Mouse (Mus musculus) heart, postnatal 0 days (tissue): ENCODE data around the gene Nat10. TPM values are rescaled to one million over a fixed set of nuclear protein-coding genes. Genes with fewer than 3 reads are reported as not detected.
A peak's percentile ranks its signal among the peaks of the same experiment; 100 is the strongest.

Source experiments
- ATAC-seq: fragments of 200-750 bp; cut with Nextera tagmentation; 2 replicates; pipeline ENCODE4 v1.8.0; 2017; ENCODE audit warnings: low read depth, moderate number of reproducible peaks, moderate library complexity; ENCODE audit not compliant: insufficient read depth
- DNase-seq: peaks from one replicate; pipeline ENCODE4 v3.0.0-alpha.2; 2016; ENCODE audit warnings: low spot score
- H3K27ac ChIP-seq: fragments of 300-500 bp; sonication (generic); 2 replicates; pipeline ENCODE4 v1.5.1; 2014; ENCODE audit warnings: low read depth, mild to moderate bottlenecking
- H3K27me3 ChIP-seq: fragments of 300-500 bp; sonication (generic); 2 replicates; pipeline ENCODE4 v1.6.1; 2014; ENCODE audit warnings: low read length, mixed read lengths; ENCODE audit not compliant: control insufficient read depth, insufficient read depth
- H3K36me3 ChIP-seq: fragments of 300-500 bp; sonication (generic); replicated peaks from 2 replicates; pipeline ENCODE4 v1.6.1; 2014; ENCODE audit warnings: low read length, mixed read lengths; ENCODE audit not compliant: control insufficient read depth, insufficient read depth
- H3K4me1 ChIP-seq: fragments of 300-500 bp; sonication (generic); 2 replicates; pipeline ENCODE4 v1.6.1; 2014; ENCODE audit warnings: antibody characterized with exemption; ENCODE audit not compliant: control insufficient read depth, insufficient read depth
- H3K4me2 ChIP-seq: fragments of 300-500 bp; sonication (generic); 2 replicates; pipeline ENCODE4 v1.6.1; 2014; ENCODE audit warnings: low read depth, mild to moderate bottlenecking, low read length, moderate library complexity
- H3K4me3 ChIP-seq: fragments of 300-500 bp; sonication (generic); 2 replicates; pipeline ENCODE4 v1.5.1; 2014; ENCODE audit warnings: low read depth, low read length
- H3K9ac ChIP-seq: fragments of 300-500 bp; sonication (generic); replicated peaks from 2 replicates; pipeline ENCODE4 v1.6.1; 2014; ENCODE audit warnings: low read depth, low read length, mixed read lengths
- H3K9me3 ChIP-seq: fragments of 300-500 bp; sonication (generic); replicated peaks from 2 replicates; pipeline ENCODE4 v1.6.1; 2016; ENCODE audit warnings: low read length; ENCODE audit not compliant: control insufficient read depth
- CTCF ChIP-seq: IDR thresholded peaks from 2 replicates; pipeline ENCODE4 v1.5.1; 2016; ENCODE audit warnings: antibody characterized with exemption, control low read depth, low read depth
- EP300 ChIP-seq: IDR thresholded peaks from 2 replicates; pipeline ENCODE4 v1.6.1; 2016; ENCODE audit warnings: antibody characterized with exemption, low read depth
- WGBS: fragments of 180-500 bp; shearing (Covaris S2); extraction: QIAGEN DNeasy Blood & Tissue Kit; methylation state at CpG from one replicate; pipeline ENCODE4 v1.1.7; 2014; 5-methylcytosine and 5-hydroxymethylcytosine counted together
- polyA plus RNA-seq: library from polyadenylated mRNA; unstranded; fragments of >200 nt; fragmentation: Nextera tagmentation; extraction: Ambion mirVana; gene quantifications from 2 replicates; pipeline ENCODE4 v1.2.1, GENCODE M21; 2015
- total RNA-seq: library from RNA; depleted of rRNA; stranded (reverse); fragments of >200 nt; gene quantifications from 2 replicates; pipeline ENCODE4 v1.2.3, GENCODE M21; 2014; ENCODE audit warnings: low replicate concordance

Nat10 gene
- total and polyA plus RNA-seq, 2 experiments from 2014 or later: 7.8 to 25.6 TPM

DNA sequence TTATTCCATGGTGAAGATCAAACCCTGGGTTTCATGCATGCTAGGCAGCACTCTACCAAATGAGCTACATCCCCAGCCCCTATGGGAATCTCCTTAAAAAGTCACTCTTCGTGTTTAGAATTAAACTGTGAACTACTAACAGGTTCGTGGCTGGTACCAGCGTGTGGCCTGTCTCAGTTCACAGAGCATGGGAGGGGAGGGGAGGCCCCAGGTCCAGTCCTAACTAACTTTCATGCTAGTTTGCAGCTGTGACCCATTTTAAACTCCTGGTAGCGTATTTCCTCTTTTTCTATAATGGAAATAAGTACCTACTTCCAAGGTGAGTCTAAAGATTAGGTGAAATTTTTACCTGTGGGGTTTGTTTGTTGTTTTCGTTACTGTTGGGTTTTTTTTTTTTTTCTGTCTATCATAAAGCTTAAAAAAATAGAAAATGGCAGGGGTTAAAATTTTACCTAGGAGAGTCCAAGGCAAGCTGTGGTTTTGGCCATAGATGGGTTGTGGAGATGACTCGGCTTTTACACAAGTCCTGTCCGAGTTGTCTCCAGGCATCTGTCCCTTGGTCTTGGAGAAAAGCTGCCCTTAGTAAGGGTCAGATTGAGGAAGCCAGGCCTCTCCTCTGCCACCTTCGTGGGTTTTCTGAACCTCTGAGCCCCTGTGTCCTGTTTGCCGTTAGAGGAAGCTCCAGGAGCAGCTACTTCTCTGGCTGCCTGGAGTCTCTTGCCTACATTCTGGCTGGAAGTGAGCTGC, 80.5 kb downstream of the Nat10 start:
- peak overlapping the region; percentile 63; the same call in 1 of the 2 replicates for H3K27ac ChIP-seq
- no peak overlapping the region for H3K9ac ChIP-seq
- no peaks in the 10 kb centered on the region; the same call in 1 of the 2 replicates for H3K36me3 ChIP-seq
- no peaks in the 10 kb centered on the region for H3K9me3 ChIP-seq
- ATAC-seq: no peak
- no peaks in the 10 kb centered on the region for H3K27me3 ChIP-seq
- no peak overlapping the region for H3K4me2 ChIP-seq
- TF ChIP-seq EP300: no peak
- no peak for TF ChIP-seq CTCF
- peaks cover 11% of the 10 kb centered on the region for H3K4me1 ChIP-seq
- 81% methylated on average over 9 of the region's 9 CpGs for WGBS
- no peak overlapping the region for H3K4me3 ChIP-seq
- DNase-seq: no peak

GRCm38 (mm10) chr2:103678433-103678832, 82.6 kb downstream of the Nat10 start:
- no peaks in the 10 kb centered on the region for H3K27me3 ChIP-seq
- TF ChIP-seq EP300: no peak
- no peak for TF ChIP-seq CTCF
- no peaks in the 10 kb centered on the region; the same call in 1 of the 2 replicates for H3K36me3 ChIP-seq
- DNase-seq: no peak
- H3K27ac ChIP-seq: no peak overlapping the region
- no peaks in the 10 kb centered on the region for H3K9me3 ChIP-seq
- H3K9ac ChIP-seq: no peak overlapping the region
- WGBS: 90% methylated on average over 6 of the region's 6 CpGs
- no peak overlapping the region for H3K4me3 ChIP-seq
- H3K4me2 ChIP-seq: no peak overlapping the region
- ATAC-seq: no peak
- 0 out of 2 replicates have a peak, but pooled peaks cover 3% of the 10 kb centered on the region for H3K4me1 ChIP-seq

DNA sequence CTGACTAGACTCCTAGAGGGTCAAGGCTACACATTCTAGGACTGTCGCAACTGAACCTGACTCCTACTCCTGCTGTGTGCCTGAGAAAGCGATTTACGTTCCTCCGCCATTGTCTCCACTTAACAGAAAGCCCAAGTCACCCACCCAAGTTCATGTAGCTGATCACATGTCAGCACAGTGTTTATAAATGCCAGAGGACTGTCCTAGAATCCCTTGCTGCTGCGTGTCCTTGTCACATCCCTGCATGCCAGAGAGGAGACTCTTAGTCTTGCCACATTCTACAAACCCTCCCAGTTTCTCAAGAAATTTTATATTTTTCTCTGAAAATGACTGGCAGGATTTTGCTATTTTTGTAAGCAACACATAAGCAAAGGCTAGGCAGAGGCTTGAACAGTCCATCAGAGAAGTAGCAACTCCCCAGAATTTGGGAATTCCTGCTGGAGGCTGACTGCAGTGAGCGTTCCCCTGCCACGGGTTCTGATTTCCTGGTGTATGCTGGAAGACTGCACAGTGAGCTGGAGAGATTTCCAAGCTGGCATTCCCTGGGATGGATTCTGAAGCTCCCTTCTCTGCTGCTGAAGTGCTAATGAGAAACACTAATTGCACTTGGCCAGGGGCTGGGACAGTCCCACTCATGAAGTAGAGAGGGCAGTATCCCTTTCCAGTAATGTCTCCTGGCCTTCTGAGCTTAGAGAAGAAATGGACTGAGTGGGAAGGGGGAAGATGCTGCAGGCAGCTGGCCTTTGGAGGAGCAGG, 83.3 kb downstream of the Nat10 start:
- no peak overlapping the region for H3K4me2 ChIP-seq
- ATAC-seq (no peak), DNase-seq (no peak)
- H3K27ac ChIP-seq: no peak overlapping the region
- H3K4me1 ChIP-seq: 0 out of 2 replicates have a peak, but pooled peaks cover 3% of the 10 kb centered on the region
- H3K27me3 ChIP-seq: no peaks in the 10 kb centered on the region
- 62% methylated on average over 7 of the region's 7 CpGs for WGBS
- H3K9ac ChIP-seq: no peak overlapping the region
- no peaks in the 10 kb centered on the region; the same call in 1 of the 2 replicates for H3K36me3 ChIP-seq
- H3K9me3 ChIP-seq: no peaks in the 10 kb centered on the region
- TF ChIP-seq CTCF (no peak), EP300 (no peak)
- H3K4me3 ChIP-seq: no peak overlapping the region

DNA sequence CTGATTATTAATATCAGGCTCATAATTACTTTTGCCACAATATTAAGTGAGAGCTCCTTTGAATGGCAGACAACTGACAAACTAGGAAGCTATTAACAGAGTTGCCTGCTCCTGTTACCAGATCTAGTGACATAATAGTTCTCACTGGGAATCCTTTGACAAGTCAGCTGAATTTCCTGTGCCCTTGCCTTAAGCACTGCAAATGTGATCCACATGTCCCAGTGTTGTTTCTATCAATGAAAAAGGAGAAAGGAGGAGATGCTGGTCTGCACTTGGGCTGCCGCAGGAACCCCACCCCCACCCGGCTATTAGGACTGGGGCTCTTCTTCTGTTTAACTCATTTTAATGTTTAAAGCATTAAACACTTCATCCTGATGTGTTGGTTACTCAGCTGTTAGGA, 84.3 kb downstream of the Nat10 start:
- no peak for TF ChIP-seq EP300
- TF ChIP-seq CTCF: no peak
- no peaks in the 10 kb centered on the region; the same call in 1 of the 2 replicates for H3K36me3 ChIP-seq
- H3K4me1 ChIP-seq: 0 out of 2 replicates have a peak, but pooled peaks cover 9% of the 10 kb centered on the region
- DNase-seq: no peak
- H3K9ac ChIP-seq: no peak overlapping the region
- no peak for ATAC-seq
- H3K4me2 ChIP-seq: no peak overlapping the region
- 68% methylated on average over 2 of the region's 2 CpGs for WGBS
- no peak overlapping the region for H3K4me3 ChIP-seq
- H3K27me3 ChIP-seq: no peaks in the 10 kb centered on the region
- no peaks in the 10 kb centered on the region for H3K9me3 ChIP-seq
- no peak overlapping the region for H3K27ac ChIP-seq

DNA sequence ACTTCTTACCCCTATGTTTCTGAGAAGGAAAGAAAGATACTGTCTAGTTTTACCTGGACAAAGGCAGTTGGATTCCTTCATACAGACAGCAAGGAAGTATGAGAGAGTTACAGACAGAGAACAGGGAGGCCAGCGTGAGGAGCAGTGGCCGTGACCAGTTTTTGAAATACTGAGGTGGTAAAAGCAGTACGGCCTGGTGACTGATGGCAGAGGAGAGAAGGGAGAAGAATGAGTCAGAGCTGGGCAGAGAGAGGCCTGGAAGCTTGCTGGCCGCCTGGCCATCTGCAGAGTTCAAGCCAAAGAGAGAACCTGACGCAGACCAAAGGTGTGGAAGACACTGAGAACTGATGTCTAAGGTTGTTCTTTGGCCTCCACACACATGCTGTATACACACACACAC, 85.7 kb downstream of the Nat10 start:
- no peaks in the 10 kb centered on the region for H3K9me3 ChIP-seq
- no peak for TF ChIP-seq CTCF
- TF ChIP-seq EP300: no peak

More for the DNA sequence above, 85.7 kb downstream of the Nat10 start:
- Histone ChIP-seq H3K36me3 (no peaks in the 10 kb centered on the region; the same call in 1 of the 2 replicates), H3K4me2 (no peak overlapping the region), H3K4me1 (peaks cover 13% of the 10 kb centered on the region; the same call in 1 of the 2 replicates), H3K4me3 (no peak overlapping the region), H3K9ac (no peak overlapping the region), H3K27ac (no peak overlapping the region), H3K27me3 (no peaks in the 10 kb centered on the region)
- ATAC-seq (no peak), DNase-seq (no peak)
- 90% methylated on average over 5 of the region's 5 CpGs for WGBS
